Mouse (Mus musculus): ENCODE measurements around the gene Tmem132e.

Gene Tmem132e

DNA sequence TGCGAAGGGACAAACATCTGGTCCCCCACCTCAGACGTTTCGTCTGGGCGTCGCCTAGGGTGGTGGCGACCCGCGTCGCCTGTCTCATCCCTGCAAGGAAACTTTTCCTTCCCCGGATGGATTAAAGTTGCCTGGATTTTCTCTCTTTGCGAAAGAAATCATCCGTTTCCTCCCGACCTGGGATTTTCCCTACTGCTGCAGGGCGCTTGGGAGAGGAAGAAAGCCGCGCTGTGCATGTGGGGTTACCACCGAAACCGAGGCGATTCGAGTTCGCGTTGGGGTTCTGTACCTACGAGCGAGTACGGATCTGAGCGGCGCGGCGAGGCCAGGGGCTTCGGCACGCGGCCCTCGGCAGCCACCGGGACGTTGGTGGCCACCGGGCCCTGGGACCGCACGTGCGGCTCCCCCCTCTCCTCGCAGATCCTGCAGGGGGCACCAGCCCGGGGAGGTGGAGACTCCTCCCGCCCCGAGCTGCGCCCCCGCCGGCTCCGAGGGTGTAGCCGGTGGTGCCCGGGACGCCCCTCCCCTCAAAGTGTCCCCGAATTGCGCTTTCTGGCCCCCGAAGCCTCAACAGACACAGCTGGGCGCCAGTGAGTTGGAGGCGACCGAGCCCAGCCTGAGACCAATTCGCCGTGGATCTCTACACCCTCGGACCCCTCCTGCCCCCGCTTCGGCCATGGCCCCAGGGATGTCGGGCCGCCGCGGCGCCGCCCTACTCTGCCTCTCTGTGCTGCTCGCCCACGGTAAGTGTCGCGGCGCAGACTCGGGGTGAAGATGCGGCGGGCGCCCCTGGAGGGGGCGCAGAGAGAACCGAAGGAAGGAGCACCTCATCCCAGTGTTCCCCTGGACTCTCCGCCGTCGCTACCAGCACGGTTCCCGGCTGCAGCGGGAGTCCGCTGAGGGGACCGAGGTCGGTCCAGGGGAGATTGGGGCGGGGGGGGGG is at the start of gene Tmem132e:
TSS of gene Tmem132e (plus strand) at position 530 of the 943 bp plus-strand sequence.
- peak in 1 of 2 experiments; percentile 13 for DNase-seq (ENCODE audit: low spot score in 2 of 2)

DNA sequence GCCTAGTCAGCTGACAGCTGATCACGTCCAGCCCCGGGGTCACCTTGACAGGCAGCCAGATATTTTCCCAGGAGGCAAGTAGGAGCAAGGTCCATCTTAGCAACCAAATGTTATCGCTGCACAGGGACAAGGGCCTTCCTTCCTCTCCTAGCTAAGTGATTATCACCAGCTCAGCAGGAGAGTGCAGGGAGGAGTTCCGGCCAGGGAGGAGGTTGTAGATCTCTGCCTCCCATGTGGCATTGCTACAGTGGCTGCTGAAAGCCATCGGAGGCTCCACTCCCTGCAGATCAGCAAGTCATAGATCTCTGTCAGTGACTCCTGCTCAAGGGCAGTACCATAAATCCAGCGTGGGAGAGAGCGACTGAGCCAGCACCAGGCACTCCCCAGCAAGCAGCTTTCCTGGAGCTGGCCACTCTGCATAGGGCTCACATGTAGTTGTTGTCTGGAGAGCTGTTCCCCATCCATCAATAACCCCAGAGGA is 48.7 kb upstream of the Tmem132e start:
- no peak for DNase-seq (ENCODE audit: low spot score in 2 of 2)

DNA sequence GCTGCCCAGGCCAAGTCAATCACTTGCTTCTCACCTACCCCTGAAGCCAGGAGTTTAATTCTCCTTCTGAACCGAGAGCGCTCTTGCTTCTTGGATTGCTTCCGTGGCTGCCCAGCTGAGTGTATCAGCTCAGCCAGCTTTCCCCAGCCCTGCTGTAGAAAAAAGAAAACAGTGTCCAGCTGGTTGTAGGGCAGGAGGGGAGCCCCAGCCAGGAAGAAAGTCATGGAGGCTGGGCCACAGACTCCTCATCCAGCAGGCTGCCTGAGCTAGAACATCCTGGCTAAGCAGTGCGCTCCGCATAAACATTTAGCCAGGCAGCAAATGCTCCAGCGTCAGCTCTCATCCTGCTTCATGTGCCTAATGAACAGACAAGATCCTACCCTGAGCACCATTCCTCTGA is 48.3 kb upstream of the Tmem132e start:
- no peak for DNase-seq (ENCODE audit: low spot score in 2 of 2)

DNA sequence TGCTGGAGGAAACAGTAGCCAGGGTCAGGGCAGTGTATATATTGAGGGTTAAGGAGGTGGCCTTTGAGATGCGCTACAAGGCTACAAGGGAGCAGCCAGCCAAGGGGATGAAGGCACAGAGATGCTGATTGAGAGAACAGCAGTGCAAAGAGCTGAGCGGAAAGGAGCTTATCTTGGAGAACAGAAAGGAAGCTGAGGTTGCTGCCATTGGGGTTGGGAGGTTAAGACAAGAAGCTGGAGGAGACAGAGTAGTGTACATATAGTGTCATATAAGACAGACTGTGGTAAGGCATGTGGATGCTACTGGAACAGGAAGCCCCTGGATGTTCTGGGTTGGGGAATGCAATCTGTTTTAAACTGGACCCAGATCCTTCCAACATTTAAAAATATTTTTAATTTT is 47.8 kb upstream of the Tmem132e start:
- DNase-seq (ENCODE audit: low spot score in 2 of 2), result no peak

DNA sequence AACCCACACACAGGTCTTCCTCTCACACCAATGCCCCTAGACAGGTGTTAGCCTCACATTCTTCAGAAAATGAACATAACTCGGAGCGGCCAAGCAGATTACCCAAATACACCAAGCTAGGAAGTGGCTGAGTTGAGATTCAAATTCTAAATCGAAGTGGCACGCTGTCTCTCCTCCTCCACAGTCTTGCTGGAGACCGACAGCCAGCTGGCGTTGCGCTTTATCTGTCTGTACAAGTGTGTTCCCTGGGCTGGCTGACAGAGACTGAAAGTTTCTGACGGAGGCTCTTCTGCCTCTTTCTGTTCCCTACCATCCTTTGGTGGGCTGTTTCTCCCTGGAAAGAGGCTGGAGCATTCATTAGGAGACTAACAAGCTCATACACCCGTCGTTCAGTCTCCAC is 37.7 kb upstream of the Tmem132e start:
- peak; percentile 8 to 16 for DNase-seq (ENCODE audit: low spot score in 2 of 2)

DNA sequence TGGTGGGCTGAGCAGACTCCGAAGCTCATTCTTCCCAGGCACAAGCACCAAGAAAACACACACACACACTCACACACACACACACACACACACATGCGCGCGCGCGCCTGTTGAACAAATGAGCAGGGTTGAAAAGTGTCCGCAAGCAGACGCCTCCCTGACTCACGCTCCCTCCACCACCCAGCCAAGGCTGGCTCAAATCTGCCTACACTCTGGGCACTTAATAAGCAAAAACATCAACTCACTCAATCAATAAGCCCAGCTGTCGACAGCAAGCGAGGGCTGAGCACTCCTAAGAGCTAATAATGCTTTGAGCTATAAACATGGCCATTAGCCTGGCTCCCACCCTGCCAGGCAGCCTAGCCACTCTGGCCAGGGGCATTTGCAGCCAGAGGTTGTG is 18.5 kb upstream of the Tmem132e start:
- no peak for DNase-seq (ENCODE audit: low spot score in 2 of 2)

DNA sequence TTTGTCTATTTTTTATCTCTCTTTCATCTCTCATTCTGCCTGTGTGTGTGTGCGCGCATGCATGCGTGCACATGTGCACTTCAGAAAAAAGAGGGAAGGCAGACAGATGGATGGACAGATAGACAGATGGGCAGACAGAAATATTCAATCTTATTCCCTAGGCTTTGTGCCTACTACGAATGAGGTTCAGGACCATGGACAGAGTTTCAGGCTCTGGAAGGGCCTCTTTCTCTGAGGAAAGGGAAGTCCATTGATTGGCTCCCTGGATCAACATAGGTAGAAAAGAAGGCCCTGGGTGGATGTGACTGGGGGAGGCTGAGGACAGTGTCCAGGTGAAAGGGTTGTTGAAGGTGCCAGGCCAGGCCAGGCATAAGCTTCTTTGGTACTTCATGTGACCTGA is 17.1 kb upstream of the Tmem132e start:
- no peak for DNase-seq (ENCODE audit: low spot score in 2 of 2)

DNA sequence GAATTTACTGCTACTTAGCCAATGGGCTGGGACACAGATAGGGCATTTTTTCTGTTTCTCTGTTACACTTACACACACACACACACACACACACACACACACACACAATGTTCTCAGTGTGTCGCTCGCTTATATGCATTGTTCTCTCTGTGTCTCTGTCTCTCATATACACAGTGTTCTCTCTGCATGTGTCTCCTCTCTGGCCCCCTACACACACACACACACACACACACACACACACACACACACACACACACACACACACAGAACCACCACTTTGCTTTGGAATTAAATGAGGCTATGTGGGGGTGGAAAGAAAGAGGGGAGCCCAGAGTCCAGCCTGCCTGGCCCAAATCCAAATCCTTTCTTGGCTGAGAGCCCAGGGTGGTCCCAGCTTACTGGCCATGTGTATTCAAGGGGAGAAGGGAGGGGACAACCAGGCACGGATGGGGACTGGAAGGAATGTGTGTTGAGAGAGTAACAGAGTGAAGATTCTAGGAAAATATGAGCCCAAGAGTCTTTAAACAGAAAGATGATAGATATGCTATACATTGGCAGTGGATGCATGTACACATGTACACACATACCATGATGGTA is 8.0 kb upstream of the Tmem132e start:
- no peak for DNase-seq (ENCODE audit: low spot score in 2 of 2)

DNA sequence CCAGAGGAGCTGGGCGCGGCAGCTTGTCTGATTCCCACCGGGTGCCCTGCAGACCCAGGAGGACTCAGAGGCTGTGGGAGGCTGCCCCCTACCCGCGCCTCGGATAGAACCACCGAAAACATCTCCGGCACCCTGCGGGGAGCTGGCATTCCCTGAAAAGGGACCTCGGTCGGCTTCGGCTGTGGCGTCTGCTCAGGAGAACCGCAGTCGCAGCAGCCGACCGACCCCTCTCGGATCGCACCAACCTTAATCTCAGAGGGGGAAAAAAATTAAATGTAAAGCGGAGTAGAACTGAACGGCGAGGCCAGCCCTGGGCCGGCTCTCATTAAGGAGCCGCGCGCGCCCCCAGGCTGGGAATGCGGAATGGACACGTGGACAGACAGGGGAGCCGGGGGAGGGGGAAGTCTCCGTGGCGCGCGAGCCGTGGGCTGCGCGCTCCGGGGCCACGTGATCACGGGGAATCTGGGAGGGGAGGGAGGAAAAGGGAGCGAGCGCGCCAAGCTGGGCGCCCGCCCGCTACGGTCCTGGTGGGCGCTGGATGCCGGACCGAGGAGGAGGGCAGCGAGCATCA is 1.6 kb upstream of the Tmem132e start:
- peak; percentile 52 to 61 for DNase-seq (ENCODE audit: low spot score in 2 of 2)

DNA sequence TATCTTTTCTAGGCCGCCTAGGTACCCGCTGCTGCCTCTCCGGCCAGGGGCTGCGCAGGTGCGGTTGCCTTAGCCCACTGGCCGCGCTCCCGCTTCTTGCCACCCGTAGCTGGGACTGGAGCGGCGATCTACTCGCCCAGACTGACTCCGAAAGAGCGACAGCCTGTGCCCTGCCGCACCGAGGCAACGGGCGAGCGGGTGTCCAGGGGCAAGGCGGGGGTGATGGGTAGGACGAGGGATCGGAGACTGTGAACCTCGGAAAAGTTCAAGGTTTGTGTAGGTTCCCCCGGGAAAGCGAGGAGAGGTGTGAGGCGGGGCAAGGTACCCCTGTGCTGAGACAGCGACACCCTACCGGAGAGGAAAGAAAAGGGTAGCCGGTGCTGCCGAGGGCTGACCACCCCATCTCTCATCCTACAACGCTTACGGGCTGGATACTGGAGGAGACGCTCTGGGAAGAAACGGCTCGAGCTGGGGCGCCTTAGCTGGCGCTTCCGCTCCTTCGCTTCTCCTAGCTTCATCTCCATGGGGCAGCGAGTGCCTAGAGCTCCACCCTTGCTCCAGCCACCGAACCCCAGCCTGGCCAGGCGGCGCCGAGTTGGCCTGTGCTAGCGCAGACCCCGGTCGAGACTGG is 874 bp upstream of the Tmem132e start:
- peak; percentile 6 to 13 for DNase-seq (ENCODE audit: low spot score in 2 of 2)

DNA sequence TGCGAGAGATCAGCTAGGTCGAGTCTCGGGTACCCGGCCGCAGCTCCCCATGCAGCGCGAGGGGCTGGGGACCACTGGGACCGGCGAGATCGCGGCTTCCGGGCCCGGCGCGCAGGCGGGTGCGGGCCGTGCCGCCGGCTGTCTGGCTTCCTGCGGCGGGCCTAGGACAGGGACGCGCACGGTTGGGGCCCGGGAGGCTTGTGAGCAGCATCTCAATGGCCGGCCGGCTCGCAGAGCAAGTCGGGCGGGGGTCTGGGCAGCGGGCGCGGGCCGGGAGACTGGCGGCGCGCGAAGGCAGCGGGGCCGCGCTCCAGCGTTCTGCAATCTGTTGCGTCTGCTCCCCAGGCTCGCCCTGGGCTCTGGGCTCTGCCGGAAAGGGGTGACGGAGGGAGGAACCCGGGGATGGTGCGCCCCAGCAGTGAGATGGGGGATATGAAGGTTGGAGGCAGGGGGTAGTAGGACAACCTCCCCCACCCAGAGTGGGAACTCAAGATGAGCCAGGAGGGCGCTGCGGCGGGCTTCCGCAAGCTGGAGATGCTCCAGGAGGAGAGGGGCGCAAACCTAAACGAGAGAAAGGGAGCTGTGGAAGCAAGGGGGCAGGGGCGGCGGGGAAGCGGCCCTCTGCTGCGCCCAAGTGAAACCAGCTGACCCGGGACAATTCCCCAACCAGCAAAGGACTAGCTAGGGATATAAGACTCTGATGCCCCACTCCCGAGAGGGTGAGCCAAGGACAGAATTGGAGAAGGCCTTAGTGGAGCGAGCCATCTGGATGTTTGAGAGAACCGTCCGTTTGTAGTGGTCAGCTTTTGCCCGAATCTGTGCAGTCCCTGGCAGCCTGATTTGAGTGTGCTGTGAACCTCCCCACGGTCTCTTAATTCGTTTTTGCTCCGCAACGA is 944 bp downstream of the Tmem132e start:
- DNase-seq (ENCODE audit: low spot score in 2 of 2), result no peak

DNA sequence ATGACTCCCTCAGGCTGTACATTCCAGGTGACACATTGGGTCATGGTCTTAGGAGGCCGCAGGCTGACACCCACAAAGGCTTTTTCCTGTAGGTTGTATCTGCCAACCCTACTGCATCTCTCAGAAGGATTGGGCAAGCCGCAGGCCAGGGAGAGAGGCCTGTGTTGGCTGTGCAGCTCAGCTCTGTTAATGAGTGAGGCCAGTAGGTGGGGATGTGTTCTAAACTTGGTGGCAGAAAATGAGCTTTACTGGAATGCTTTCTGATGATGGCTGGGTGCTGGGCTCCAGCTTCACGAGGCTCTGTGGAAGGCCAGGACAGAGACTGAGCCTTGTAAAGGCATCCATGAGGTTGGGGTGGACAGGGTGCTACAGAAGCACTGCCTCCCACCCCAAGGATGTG is 3.6 kb downstream of the Tmem132e start:
- peak in 1 of 2 experiments; percentile 24 for DNase-seq (ENCODE audit: low spot score in 2 of 2)

DNA sequence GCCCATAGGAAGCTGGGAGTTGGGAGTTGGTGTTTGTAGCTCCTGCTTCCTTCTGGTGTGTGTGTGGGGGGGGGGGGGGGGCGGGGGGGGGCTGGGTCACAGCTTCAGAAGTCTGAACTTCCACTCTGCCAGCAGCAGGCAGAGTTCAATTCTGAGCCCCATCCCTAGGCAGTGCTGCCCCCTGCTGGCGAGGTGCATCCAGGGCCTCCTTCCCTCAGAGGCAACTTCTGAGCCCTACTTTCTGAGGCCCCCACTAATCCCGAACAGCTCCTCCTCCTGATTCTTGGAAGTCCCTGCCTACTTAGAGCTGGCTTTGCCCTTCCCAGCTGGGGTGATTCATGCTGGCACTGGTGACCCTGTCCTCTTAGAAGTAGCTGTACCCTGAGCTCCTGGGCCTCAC is 10.9 kb downstream of the Tmem132e start:
- DNase-seq (ENCODE audit: low spot score in 2 of 2), result no peak

DNA sequence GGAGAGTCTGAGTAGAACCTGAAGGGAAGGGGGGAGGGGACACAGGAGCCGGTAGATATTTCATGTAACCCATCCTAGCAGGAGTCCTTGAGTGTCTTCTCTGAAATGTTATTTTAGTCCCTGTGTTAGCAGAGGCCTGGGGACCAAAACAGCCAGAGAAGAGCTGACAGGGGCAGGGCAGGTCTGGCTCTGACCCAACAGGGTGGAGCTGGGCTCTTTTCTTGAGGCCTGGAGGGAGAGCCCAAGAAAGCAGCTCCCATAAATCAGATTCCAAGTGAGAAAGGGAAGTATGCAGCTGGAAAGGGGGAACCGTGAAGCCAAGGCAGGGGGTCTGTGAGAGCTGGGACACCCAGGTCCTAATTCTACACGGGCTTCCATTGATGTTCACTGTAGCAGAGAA is 16.9 kb downstream of the Tmem132e start:
- DNase-seq (ENCODE audit: low spot score in 2 of 2), result no peak

DNA sequence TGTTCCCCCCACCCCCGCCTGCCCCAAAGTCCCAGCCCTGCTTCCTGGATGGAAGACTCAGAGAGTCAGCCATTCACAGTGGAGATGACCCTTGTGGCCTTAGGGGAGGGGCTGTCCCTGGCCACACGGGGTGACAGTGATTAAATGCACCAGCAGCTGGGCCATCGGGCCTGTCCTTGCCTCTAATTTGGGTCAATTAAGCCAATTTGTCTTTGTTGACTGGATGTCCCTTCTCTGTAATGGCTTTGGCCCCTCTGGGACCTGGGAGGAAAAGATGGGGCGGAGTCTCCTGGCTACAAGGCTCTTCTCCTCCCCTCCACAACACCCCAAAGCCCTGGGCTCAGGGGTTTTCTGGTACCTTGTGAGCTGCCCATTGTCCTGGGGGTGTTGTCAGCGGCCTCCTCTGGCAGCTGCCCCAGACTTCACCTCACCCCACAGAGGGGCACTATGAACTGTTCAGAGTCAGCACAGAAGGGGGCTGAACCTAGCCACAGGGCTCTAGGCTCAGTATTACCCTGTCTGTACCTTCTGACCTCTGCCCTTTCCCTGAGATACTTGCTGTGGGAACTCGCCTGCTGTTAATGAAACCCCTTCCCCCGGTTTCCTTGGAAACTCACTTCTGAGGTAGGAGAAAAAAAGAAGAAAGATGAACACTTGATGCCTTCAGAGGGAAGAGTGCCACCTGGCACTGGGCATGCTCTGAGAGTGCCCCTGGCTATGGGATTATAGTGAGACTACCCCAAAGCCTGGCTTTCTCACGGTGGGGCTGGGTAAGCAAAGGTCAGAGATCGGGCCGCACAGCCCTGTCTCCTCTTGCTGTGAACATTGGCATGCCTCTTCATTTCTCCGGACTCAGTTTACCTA is 17.9 kb downstream of the Tmem132e start:
- DNase-seq (ENCODE audit: low spot score in 2 of 2), result no peak

DNA sequence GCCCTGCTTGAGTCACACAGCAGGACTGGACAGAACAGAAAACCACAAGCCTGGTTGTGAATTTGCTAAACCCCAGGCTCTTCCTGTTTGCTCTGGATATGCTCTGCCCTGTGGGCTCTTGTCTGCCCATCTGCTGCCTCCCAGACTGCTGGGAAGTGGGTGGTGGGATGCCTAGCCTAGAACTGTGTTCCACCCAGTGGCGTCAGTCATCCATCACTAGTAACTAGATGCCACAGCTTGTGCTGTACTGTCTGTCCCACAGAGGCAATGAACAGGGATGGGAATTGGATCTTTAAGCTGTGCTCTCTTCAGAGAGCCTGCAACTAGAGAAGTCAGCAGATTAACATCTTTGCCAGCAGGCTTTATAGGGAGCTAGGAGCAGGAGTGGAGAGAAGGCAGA is 23.8 kb downstream of the Tmem132e start:
- DNase-seq (ENCODE audit: low spot score in 2 of 2), result no peak

DNA sequence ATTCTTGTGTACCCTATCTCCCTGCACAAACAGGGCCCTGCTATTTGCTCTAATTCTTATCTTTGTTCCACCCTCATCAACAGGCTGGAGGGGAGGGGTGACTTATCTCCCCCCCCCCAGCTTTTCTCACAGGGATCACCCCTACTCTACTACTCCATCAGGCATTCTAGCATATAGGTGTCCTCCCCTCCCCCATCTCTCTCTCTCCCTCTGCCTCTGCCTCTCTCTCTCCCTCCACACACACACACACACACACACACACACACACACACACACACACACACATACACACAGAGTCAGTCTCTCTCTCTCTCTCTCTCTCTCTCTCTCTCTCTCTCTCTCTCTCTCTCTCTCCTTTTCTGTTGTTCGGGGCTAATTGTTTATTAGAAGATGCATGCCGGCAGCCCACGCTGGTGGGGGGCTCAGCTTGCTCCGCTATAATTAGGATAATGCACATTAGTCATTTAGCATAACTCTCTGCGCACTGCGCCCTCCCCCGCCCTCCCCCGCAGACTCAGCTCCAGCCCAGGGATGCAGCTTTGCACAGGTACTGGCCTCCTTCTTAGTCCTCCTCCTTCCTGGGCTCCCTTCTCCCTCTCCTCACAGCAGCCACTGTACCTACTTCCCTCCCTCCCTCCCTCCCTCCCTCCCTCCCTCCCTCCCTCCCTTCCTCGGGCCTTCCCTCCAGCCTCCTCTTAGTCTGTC is 29.8 kb downstream of the Tmem132e start:
- DNase-seq (ENCODE audit: low spot score in 2 of 2), result no peak

DNA sequence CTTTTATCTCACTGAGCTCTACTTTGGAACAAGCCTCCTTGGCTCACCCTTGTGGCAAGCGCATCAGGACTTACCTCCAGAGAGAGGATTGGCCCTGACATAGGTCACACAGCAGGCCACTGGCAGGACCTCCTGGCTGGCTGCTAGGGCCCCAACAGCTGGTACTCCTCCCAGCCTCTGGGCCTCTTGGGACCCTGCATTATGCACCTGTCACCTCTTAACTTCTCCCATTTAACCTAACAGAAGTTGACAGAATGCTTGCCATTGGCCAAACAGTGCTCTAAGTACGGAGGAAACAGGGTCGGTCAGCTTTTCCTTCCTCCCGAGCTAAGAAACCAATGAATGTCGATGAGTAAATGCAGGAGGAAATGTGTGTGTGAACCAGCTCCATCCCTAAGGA is 33.2 kb downstream of the Tmem132e start:
- no peak for DNase-seq (ENCODE audit: low spot score in 2 of 2)

DNA sequence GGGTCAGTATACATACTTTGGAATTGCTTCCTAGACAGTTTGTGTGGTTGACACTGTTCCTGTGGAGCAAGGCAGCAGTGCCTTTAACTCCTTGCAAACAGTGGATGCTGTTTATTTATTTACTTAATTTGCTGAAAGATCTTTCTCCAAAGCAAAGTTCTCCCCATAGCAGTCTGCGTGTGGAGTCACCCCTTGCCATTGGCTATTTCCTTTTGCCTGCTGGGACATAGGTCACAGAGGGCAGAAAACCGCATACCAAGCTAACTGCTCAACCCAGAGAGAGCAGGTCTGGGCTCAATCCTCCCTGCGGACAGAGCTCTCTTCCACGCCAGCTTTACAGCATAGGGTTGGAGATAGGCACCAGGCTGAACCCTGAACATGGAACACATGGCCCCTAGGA is 34.8 kb downstream of the Tmem132e start:
- no peak for DNase-seq (ENCODE audit: low spot score in 2 of 2)

DNA sequence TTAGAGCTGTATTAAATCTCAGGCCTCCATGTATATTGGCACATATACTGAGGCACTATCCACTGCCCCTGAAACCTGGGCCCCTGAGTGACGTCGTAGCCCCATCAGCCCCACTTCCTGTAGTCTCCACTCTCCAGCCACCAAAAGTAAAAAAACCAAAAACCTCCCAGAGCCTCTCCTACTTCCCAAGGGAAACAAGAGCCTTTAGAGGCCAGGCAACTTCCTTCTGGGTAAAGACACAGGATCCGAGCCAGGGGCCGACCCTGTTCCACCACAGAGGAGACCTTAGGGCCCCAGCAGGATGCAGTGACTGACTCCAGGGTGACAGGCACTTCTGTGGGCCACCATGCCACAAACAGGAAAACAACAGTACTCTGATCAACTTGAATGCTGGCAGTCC is 40.1 kb downstream of the Tmem132e start:
- DNase-seq (ENCODE audit: low spot score in 2 of 2), result no peak

All from frontal cortex, postnatal 25 days (tissue).